Mouse (Mus musculus) heart, adult 2 months (tissue): ENCODE data around the gene Stxbp5l.

ENCODE experiments used
- CTCF ChIP-seq: fragments of 200-600 bp; IDR thresholded peaks from 2 replicates; pipeline ENCODE4 v1.8.1; 2022; ENCODE audit warnings: antibody characterized with exemption, mild to moderate bottlenecking, moderate library complexity
- EP300 ChIP-seq: fragments of 200-500 bp; IDR thresholded peaks from 2 replicates; pipeline ENCODE4 v1.6.1; 2011; ENCODE audit warnings: low read depth, low read length, control low read depth; ENCODE audit not compliant: insufficient read depth
- POLR2A ChIP-seq: fragments of 200-500 bp; IDR thresholded peaks from 2 replicates; pipeline ENCODE4 v1.6.1; 2011; ENCODE audit warnings: mild to moderate bottlenecking, low read depth, low read length, control low read depth; ENCODE audit not compliant: insufficient read depth

DNA sequence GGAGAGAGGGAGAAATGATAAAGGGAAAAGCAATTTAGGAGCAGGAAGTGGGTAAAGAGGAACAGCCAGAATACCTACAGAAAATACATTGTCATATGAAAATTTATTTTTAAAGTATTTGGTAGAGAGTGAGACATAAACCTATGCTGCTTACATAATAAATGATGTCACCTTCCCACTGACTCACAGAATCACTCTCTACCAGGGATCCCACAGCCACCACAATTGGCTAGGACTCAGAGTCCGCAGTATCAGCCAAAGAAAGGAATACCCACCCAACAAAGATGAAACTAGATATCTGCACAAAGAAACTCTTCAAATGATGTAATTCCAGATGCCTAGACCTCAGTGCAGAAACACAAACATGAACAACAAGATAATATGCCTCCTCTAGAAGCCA lies 12.0 kb downstream of the Stxbp5l start:
- TF ChIP-seq CTCF (no peak), POLR2A (no peak), EP300 (no peak)
